In genomic region chr11:84968775-84969174, GRCm38 (mm10) we compare ENCODE assay signal across 8 mouse cellular contexts. TPM values are rescaled to one million over a fixed set of nuclear protein-coding genes. Genes with fewer than 3 reads are reported as not detected.
A peak's percentile ranks its signal among the peaks of the same experiment; 100 is the strongest.
DNase-seq lines count a peak whose midpoint lies in the region; ATAC-seq lines count a peak whose summit lies in the region.

No protein-coding gene starts in this region.

- no peaks in the 10 kb centered on the region for H3K9me3 ChIP-seq in kidney, embryonic 15.5 days (replicated peaks)

- no peaks in the 10 kb centered on the region for H3K36me3 ChIP-seq in kidney, embryonic 15.5 days

- peaks cover 9% of the 10 kb centered on the region; the same call in 1 of the 2 replicates for H3K4me1 ChIP-seq in kidney, embryonic 15.5 days

- no peak overlapping the region for H3K4me2 ChIP-seq in kidney, embryonic 15.5 days

- WGBS in kidney, embryonic 15.5 days = 47% methylated on average over 6 of the region's 6 CpGs

- no peaks in the 10 kb centered on the region for H3K27me3 ChIP-seq in kidney, embryonic 15.5 days

- ATAC-seq in kidney, embryonic 15.5 days (replicated peaks; ENCODE audit: low FRiP score) = 0 out of 2 replicates have a peak, but pooled peaks have one; percentile 56

- DNase-seq in adrenal gland, postnatal 10 days = peak; percentile 35
- DNase-seq in adrenal gland, adult 8-10 months = no peak
- peak; percentile 18 for DNase-seq in ovary, postnatal 36 days (ENCODE audit: low spot score)
- no peak for DNase-seq in ovary, postnatal 14 days (ENCODE audit: low spot score)
- peak; percentile 35 for DNase-seq in skeletal muscle tissue, adult 2 months (ENCODE audit: low read depth, low spot score)
- DNase-seq in thymus, postnatal 25 days = no peak
- DNase-seq in urinary bladder, postnatal 4 days (ENCODE audit: low spot score in 2 of 2) = no peak

- no peak overlapping the region for H3K9ac ChIP-seq in kidney, embryonic 15.5 days

- H3K4me3 ChIP-seq in kidney, embryonic 15.5 days (replicated peaks) = no peak overlapping the region

- H3K27ac ChIP-seq in kidney, embryonic 15.5 days = no peak overlapping the region

RNA-seq across cellular contexts. Expression of gene Car4, which starts 11.2 kb away (rescaled TPM):
- total RNA-seq in adrenal gland, postnatal 10 days (2021) = 10 to 100 TPM; 41.2 to 53.6 TPM
- total RNA-seq in adrenal gland, adult 8-10 months (2022) = 1 to 10 TPM; 1.5 to 3.5 (median 2.3) TPM
- polyA plus RNA-seq in kidney, embryonic 15.5 days (2015; fragmentation: Nextera tagmentation; extraction: Ambion mirVana) = 66.2 and 71.2 TPM in 2 replicates

RNA-seq across cellular contexts. Expression of gene Znhit3, which starts 52.6 kb away (rescaled TPM):
- total RNA-seq in adrenal gland, postnatal 10 days (2021) = 10 to 100 TPM; 10.8 TPM
- 10 to 100 TPM in 3 of 4 experiments, 1 to 10 TPM in 1; 9.0 to 17.7 (median 15.3) TPM for total RNA-seq in adrenal gland, adult 8-10 months (2022)
- polyA plus RNA-seq in kidney, embryonic 15.5 days (2015; fragmentation: Nextera tagmentation; extraction: Ambion mirVana) = 60.0 and 65.0 TPM in 2 replicates

Comparison
In these comparisons a context has a peak if more than half of its experiments do, and no peak if none do; other contexts are left out.
1. DNase-seq: peak in adrenal gland, postnatal 10 days (single experiment), ovary, postnatal 36 days (single experiment) and skeletal muscle tissue, adult 2 months (single experiment); none in adrenal gland, adult 8-10 months (single experiment), ovary, postnatal 14 days (single experiment), thymus, postnatal 25 days (single experiment) and urinary bladder, postnatal 4 days (0 of 2).
2. RNA of gene Car4, which starts 11.2 kb away (total RNA-seq): 41.2 to 53.6 TPM in adrenal gland, postnatal 10 days; 1.5 to 3.5 TPM in adrenal gland, adult 8-10 months; every median in the first group is over 4 times any median in the second.